Mouse (Mus musculus) kidney, embryonic 15.5 days (tissue): ENCODE results near the gene Mlxipl. TPM values are rescaled to one million over a fixed set of nuclear protein-coding genes. Genes with fewer than 3 reads are reported as not detected.
A peak's percentile ranks its signal among the peaks of the same experiment; 100 is the strongest.

Experiments used
- ATAC-seq: fragments of 200-750 bp; cut with Nextera tagmentation; replicated peaks from 2 replicates; pipeline ENCODE4 v1.8.0; 2017; ENCODE audit warnings: moderate TSS enrichment; ENCODE audit not compliant: low FRiP score
- H3K27ac ChIP-seq: fragments of 300-500 bp; sonication (generic); 2 replicates; pipeline ENCODE4 v1.5.1; 2015; ENCODE audit warnings: mild to moderate bottlenecking, inconsistent platforms
- H3K27me3 ChIP-seq: fragments of 300-500 bp; sonication (generic); 2 replicates; pipeline ENCODE4 v1.6.1; 2015; ENCODE audit warnings: inconsistent platforms
- H3K36me3 ChIP-seq: fragments of 300-500 bp; sonication (generic); 2 replicates; pipeline ENCODE4 v1.6.1; 2015; ENCODE audit warnings: inconsistent platforms
- H3K4me1 ChIP-seq: fragments of 300-500 bp; sonication (generic); 2 replicates; pipeline ENCODE4 v1.6.1; 2015; ENCODE audit warnings: inconsistent platforms
- H3K4me2 ChIP-seq: fragments of 300-500 bp; sonication (generic); 2 replicates; pipeline ENCODE4 v1.6.1; 2015; ENCODE audit warnings: moderate library complexity, mild to moderate bottlenecking, inconsistent platforms
- H3K4me3 ChIP-seq: fragments of 300-500 bp; sonication (generic); replicated peaks from 2 replicates; pipeline ENCODE4 v1.5.1; 2015; ENCODE audit warnings: mild to moderate bottlenecking, inconsistent platforms
- H3K9ac ChIP-seq: fragments of 300-500 bp; sonication (generic); 2 replicates; pipeline ENCODE4 v1.6.1; 2015; ENCODE audit warnings: mild to moderate bottlenecking, inconsistent platforms
- H3K9me3 ChIP-seq: fragments of 300-500 bp; sonication (generic); replicated peaks from 2 replicates; pipeline ENCODE4 v1.6.1; 2016; ENCODE audit warnings: inconsistent platforms
- WGBS: fragments of 180-500 bp; shearing (Covaris S2); methylation state at CpG from one replicate; pipeline ENCODE4 v1.1.7; 2015; ENCODE audit warnings: mixed read lengths; 5-methylcytosine and 5-hydroxymethylcytosine counted together
- polyA plus RNA-seq: library from polyadenylated mRNA; unstranded; fragments of >200 nt; fragmentation: Nextera tagmentation; extraction: Ambion mirVana; gene quantifications from 2 replicates; pipeline ENCODE4 v1.2.1, GENCODE M21; 2015

Gene Mlxipl
- polyA plus RNA-seq, 1 experiment from 2014 or later = 7.3 TPM

GRCm38 (mm10) chr5:135187349-135188213 is 97.9 kb downstream of the Mlxipl start:
- peak; percentile 73 for ATAC-seq
- H3K4me1 ChIP-seq = peaks cover 26% of the 10 kb centered on the region
- peaks cover 34% of the 10 kb centered on the region for H3K36me3 ChIP-seq
- H3K4me3 ChIP-seq = peak overlapping the region; percentile 100
- peak overlapping the region; percentile 98 for H3K9ac ChIP-seq
- no peaks in the 10 kb centered on the region for H3K27me3 ChIP-seq
- no peaks in the 10 kb centered on the region; the same call in 1 of the 2 replicates for H3K9me3 ChIP-seq
- H3K4me2 ChIP-seq = peak overlapping the region; percentile 71
- under 1% methylated on average over 92 of the region's 102 CpGs for WGBS
- H3K27ac ChIP-seq = peak overlapping the region; percentile 98

Other genes starting within 250 kb of the Mlxipl start
- gene Tmem270, start 183.2 kb upstream of the Mlxipl start, polyA plus RNA-seq = not detected in 2 replicates
- 2.0 and 5.1 TPM in 2 replicates for gene Cldn13, start 174.4 kb upstream of the Mlxipl start, polyA plus RNA-seq
- 23.3 and 26.1 TPM in 2 replicates for gene Mettl27, start 157.5 kb upstream of the Mlxipl start, polyA plus RNA-seq
- 39.3 and 45.6 TPM in 2 replicates for gene Cldn4, start 143.0 kb upstream of the Mlxipl start, polyA plus RNA-seq
- gene Cldn3, start 103.7 kb upstream of the Mlxipl start, polyA plus RNA-seq = 52.9 and 56.3 TPM in 2 replicates
- 69.1 and 71.6 TPM in 2 replicates for gene Abhd11, start 80.7 kb upstream of the Mlxipl start, polyA plus RNA-seq
- 12.1 and 13.8 TPM in 2 replicates for gene Stx1a, start 66.4 kb upstream of the Mlxipl start, polyA plus RNA-seq
- gene Dnajc30, start 25.7 kb upstream of the Mlxipl start, polyA plus RNA-seq = 30.9 and 36.7 TPM in 2 replicates
- gene Bud23, start 24.9 kb upstream of the Mlxipl start, polyA plus RNA-seq = 121 and 137 TPM in 2 replicates
- gene Vps37d, start 11.6 kb upstream of the Mlxipl start, polyA plus RNA-seq = 9.2 and 10.9 TPM in 2 replicates
- 25.5 and 26.8 TPM in 2 replicates for gene Tbl2, start 59.8 kb downstream of the Mlxipl start, polyA plus RNA-seq
- gene Bcl7b, start 78.4 kb downstream of the Mlxipl start, polyA plus RNA-seq = 52.9 and 53.2 TPM in 2 replicates
- gene Baz1b, start 97.4 kb downstream of the Mlxipl start, polyA plus RNA-seq = 40.4 and 42.3 TPM in 2 replicates
- gene Fzd9, start 161.3 kb downstream of the Mlxipl start, polyA plus RNA-seq = 1.7 and 2.0 TPM in 2 replicates